Mouse (Mus musculus) left cerebral cortex, postnatal 10 days (tissue): ENCODE measurements at regions not wholly inside any gene's neighbourhood (a gene's known extent, or its start where the extent isn't known, plus 50 kb on each side); places are given as distances from the start of the nearest gene placed in this dataset.

Experiments used
- DNase-seq, 2 experiments: peaks; one replicate each; pipeline ENCODE4 v3.0.0; 2021 to 2022; ENCODE audit warnings: low spot score in 2 of 2, mixed read lengths in 1 of 2; ENCODE audit errors: extremely low spot score in 1 of 2
- intact Hi-C: fragments of 180-260 bp; cut with DNase I; formaldehyde crosslinking; loops from one replicate; pipeline ENCODE4 v1.15.1; 2025

DNA sequence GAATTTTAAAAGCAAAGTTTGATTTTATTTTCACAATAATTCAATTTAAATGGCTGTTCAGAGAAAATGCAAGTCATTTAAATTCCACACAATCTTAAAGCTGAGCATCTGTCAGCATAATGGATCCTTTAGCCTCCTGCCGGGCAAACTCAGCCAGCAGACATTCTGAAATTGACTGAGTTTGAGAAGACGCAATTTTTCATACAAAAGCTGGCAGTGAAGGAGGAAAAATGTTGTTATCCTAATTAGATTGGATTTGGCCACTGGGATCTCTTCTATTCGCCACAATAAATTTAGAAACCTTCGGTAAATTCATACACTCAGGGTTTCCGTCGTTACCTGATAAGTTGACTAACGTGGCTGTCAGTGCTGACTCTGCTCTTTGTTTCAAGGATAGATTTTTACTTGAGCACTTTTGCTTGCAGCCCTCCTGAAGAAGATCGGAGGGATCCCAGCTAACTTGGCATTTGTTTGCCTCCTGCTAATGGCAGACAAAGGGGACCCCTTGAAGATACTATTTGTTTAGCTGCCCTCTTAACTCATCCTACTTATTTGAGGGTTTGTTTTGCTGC, 244.9 kb upstream of the Fsip2 start:
- intact Hi-C loops = no loop called here
- DNase-seq = no peak

DNA sequence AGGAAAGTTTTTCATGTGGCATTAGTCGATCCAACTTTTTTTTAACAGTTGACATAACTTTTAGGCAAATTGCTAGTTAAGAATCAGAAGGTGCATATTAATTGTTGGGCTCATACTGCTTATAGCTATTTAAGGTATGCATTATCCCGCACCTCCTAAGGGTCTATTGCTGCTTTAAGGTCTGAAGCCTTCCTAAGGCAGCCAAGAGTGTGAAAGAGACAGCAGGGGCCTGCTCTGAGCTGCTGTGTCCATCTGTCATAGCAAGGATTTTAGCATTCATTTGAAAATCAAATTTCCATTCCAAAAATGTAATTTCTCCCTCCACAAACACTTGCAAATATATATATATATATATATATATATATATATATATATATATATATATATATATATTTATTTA, 241.6 kb upstream of the Fsip2 start:
- intact Hi-C loops = no loop called here
- DNase-seq = no peak

DNA sequence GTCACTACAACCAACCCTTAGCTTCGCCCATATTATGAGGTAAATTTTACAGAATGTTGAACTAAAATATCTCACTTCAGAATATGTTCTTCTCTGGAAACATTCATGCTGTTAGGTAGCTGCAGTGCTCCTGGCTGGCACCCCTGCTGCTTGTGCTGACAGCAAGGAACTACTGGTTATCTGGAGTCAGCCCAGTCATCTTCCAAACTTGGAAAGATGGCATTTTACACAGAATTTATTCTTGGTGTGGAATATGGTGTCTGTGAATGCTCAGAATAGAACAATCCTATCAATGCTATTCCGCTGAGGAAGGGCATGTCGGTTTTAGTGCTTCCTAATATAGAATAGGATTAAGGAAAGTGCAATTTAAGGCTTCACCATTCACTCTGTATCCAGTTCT, 227.7 kb upstream of the Fsip2 start:
- intact Hi-C loops = no loop called here
- DNase-seq = peak; percentile 22 to 38
